Mouse (Mus musculus) left cerebral cortex, adult 18-20 months (tissue): ENCODE results near the gene Gm10518. TPM values are rescaled to one million over a fixed set of nuclear protein-coding genes. Genes with fewer than 3 reads are reported as not detected.
A peak's percentile ranks its signal among the peaks of the same experiment; 100 is the strongest.

Experiments
- DNase-seq, 2 experiments: peaks; one replicate each; pipeline ENCODE4 v3.0.0; 2021 to 2022; ENCODE audit warnings: low spot score in 2 of 2, mixed read lengths in 1 of 2
- total RNA-seq, 2 experiments: library from RNA; stranded (reverse); gene quantifications; 2 replicates each; pipeline ENCODE4 v1.2.3; 2021

The Gm10518 gene
- total RNA-seq, 2 experiments from 2014 or later = 0.26 TPM; not detected in 1

DNA sequence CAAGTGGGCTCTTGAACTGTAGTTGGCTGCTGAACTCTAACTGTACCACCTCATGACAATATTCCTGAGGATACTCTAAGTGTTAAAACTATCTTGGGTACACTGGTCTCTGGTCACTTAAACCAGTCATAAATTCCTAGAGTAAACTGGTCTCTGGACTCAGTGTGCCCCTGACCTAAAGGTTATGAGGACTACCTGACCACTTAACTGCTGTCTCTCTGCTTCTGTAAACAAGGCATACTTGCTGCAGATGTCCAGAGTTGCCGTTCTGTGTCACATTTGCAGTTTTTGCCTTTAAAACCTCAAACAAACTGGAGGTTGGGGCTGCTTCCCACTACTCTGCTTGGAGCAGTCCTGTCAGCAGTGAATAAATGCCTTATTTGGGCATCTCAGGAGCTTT, 30.4 kb downstream of the Gm10518 start:
- DNase-seq = no peak

DNA sequence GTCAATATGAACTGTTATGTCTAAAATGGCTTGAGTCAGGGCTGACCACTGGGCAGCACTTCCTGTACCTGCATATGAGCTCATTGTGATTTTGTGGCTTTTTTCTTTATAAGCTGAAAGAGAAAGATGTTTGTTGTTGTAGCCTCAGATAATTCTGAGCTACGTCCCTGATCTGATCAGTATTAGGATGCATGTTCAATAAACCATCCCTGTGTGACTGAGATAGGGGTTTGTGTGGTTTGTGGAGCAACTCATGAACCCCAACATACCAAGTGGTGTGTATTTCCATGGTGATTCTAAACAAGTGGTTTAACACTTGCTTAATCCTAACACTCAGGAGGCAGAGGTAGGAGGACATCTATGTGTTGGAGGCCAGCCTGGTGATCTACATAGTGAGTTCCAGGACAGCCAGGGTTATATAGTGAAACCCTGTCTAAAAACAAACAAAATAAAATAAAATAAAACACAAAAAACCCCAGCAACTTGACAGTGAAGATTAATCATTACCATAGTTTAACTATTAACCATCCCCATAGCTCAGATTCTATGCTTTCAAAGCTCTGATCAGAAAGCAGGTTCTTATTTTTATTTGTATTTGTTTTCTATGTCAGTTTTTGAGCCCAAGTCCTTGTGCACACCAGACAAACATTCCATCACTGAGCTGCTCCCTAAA, 32.7 kb downstream of the Gm10518 start:
- DNase-seq = no peak

DNA sequence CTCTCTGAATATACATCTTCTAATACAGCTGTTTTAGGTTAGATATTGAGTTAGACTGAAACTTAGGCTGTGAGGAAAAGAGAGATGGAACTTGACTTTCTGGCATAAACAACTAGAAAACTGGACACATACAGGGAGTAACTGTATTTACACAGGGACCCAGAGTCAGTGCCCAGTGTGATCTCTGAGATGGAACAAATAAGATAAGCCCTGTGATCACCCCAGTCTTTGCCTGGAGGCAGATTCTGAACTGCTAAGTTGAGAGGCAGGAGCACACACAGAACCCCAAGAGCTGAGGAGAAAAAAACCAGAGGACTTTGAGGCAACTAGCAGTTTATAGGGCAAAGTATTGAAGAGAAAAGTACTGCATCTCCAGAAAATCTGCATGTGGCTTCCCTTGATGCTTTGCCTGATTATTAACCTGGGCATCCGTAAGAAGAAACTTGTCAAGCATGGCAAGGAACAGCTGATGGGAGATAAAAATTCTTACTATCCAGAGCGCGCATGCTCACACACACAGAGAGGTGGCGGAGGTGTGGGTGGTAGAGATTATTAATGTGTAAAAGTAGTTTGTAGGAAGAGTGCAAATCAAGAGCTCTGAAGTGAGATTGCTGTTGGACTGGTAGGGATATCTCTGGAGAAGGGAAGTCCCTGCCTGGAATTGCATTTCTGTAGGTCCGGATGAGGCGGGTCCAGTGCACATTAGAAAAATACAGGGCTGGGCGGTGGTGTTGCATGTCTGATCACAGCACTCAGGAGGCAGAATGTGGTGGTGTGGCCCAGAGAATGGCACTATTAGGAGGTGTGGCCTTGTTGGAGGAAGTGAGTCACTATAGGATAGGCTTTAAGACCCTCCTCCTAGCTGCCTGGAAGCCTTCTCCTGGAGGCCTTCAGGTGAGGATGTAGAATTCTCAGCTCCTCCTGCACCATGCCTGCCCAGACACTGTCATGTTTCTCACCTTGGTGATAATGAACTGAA, 33.5 kb downstream of the Gm10518 start:
- DNase-seq = no peak

DNA sequence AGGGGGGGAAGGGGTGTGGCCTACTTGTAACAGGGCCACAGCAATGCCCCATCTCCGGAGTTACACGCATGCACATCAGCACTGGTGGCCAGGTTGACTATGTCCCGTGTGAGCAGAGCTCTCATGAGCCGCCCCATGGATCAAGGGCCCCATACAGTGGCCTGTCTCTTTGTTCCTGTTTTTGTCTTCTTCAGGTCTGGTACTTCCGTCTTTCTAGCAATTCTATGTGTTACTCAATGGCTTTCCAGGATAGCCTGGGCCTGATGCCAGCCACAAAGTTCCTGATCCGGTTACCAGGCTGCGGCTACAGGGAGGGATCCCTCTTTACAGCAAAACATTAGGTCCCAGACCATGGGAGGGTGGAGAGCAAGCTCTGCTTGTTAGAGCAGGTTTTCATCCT, 39.4 kb downstream of the Gm10518 start:
- DNase-seq = no peak

DNA sequence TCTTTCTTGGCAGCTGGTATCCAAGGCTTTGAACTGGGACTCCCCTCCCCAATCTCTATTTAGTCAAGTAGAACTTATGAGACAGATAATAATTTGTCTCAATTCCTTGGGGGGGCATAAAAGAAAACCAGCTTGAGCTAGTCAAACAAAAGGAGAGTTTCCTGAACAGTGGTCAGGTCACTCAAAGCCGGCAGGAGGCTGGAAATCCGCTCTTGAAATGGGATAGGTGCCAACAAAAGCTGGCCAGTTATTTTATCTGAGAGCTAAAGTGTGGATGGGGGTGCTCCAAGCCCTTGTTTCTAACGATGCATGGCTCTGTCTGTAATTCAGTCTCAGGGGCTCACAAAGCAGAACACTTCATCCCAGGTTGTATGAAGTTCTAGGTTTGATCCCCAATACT, 40.8 kb downstream of the Gm10518 start:
- DNase-seq = no peak

DNA sequence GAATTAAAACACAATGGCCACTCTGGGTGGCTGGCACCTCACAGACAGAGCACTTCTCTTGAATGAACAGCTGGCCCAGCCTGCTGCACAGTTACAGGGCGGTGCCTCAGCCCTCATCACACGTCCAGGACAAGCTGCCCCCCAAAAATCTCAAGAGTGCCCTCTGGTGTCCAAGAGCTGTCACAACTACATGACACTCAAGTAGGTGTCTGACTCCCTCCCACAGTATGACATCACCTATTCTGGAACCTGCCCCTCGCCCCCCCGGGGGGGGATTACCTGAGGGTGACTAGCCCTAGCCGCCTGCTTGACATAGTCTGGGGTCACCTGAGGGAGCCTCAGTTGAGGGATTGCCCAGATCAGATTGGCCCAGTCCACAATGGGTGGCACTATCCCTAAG, 41.7 kb downstream of the Gm10518 start:
- DNase-seq = peak; percentile 59 to 69

DNA sequence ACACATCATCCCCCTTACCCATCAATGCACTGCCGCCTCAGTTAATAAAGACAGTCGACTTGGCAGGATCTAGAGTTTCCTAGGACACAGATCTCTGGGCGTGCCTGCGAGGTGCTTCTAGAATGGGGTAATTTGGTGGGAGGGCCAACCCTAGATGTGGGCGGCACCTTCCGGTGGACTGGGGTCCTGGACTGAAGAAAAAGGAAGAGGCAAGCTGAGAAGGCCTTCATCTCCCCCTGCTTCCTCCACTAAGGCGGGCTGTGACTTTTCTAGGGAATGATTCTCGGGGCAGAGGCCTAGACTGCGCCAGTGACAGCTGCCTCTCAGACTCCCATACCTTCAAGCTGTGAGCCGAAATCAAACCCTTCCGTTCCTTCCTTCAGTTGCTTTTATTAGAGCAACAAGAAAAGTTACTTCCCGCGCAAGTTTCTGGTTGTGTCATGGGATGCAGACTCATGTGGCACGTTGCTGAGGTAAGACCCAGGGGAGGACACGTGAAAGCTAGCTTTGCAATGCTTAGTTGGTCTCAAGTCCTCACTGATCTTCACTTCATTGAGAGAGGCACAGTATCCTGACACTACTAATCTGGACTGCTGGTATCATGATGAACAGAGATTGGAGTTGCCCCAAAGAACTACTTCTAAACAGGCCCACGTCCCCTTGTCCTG, 42.8 kb downstream of the Gm10518 start:
- DNase-seq = no peak

DNA sequence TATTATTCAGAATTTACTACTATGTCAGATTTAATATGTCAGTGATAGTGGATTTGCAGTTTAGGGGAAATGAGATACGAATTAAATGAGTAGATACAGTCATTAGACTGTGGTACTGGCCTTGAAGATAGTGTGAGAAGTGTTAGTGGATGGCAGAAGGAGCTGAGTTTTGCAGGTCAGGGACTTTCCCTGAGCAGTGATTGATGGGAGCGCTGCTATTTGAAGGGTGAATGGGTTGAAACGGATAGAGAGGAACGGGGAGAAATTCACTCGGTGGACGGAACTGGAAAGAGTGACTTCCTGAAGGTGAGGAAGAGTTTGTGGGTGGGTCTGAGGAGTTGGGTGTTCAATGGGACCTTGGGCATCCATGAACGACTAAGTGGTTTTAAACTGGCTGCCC, 44.0 kb downstream of the Gm10518 start:
- no peak for DNase-seq

DNA sequence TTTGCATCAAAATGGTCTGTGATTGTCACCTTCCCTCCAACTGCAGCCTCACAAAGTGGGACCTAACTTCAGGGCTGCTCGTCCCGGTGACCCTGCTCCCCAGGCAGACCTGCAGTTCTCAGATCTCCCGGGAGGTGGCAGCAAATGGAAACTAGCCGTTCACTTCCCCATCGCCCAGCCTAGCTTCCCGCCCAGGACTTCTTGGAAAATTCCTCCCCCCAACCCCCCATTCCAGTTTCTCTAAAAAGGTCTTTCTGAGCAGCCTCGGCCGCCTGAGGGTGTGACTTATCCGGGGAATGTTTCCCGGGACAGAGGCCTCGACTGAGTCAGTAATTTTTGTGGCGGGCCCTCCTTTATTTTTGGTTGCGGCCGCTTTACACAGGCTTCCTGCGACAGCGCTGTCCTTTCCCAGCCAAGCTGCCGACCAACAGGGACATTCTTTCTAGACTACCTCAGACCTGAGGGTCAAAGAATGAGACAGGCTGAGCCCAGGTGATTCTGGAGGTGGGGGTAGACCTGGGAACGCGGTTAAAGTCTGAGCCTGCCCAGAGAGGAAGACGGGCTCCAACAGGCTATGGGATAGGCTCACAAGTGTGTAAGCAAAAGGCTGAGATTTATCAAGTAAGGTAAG, 44.7 kb downstream of the Gm10518 start:
- DNase-seq = peak; percentile 84 to 96

DNA sequence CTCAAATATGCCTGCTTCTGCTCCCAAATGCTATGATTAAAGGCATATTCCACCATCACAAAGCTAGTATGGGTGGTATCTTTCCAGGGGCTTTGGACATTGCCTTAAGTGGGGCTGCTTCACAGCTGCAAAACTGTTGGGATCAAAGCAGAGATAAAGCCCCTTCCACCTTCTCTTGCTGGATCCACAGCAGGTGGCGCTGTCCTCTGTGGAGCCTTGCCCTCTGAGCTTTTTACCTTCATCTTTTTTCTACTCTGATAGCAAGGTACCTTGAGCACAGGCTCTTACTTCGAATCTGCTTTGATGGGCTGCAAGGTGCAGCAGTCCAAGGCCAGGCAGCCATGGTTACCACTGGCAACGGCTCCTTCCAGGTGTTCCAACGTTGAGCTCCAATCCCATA, 50.2 kb downstream of the Gm10518 start:
- DNase-seq = peak; percentile 27 to 49

Other genes with a start within 250 kb of the Gm10518 start
- gene Sccpdh, start 135.2 kb upstream of the Gm10518 start, total RNA-seq = 10 to 100 TPM; 62.2 to 62.4 TPM
- gene Kif28, start 58.1 kb upstream of the Gm10518 start, total RNA-seq = under 1 TPM; 0.12 to 0.16 TPM
- 10 to 100 TPM; 35.8 to 37.2 TPM for gene Ahctf1, start 304 bp downstream of the Gm10518 start, total RNA-seq
- 100 to 1,000 TPM; 223 to 236 TPM for gene Cdc42bpa, start 157.1 kb downstream of the Gm10518 start, total RNA-seq